Mouse (Mus musculus) bone marrow macrophage, adult 2 months (primary cell): ENCODE data around the gene Ang.

Source experiments
- CTCF ChIP-seq: IDR thresholded peaks from 2 replicates; pipeline ENCODE4 v1.5.1; 2012; ENCODE audit warnings: low read depth, mild to moderate bottlenecking, low read length, moderate library complexity
- POLR2A ChIP-seq: IDR thresholded peaks from 2 replicates; pipeline ENCODE4 v1.6.1; 2012; ENCODE audit warnings: mild to moderate bottlenecking, low read depth, low read length, borderline replicate concordance

DNA sequence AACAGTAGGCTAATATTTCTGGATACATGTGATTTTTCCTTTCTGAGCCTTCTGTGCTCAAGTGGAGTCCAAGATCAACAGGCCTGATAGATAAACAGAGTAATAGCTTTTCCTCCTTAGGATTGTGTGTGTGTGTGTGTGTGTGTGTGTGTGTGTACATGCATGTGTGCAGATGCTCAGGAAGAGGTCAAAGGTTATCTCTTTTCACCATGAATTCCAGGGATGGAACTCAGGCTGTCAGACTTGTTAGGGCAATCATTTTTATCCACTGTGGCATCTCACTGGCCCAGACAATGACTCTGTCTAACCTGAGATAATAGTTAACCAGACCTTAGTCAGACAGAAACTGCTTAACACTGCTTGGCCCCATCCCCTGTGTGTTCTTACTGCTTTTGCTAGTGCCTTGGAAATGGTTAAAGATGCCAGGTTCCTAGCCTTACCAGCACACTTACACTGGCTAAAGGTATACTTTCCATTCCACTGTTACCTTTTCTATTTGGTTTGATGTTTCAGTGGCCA lies 15.6 kb downstream of the Ang start:
- TF ChIP-seq CTCF, result no peak
- TF ChIP-seq POLR2A, result no peak
